Mouse (Mus musculus): Measurements from ENCODE around the gene Amn1.
"Not testable (repeated sequence)": the region's sequence is repeated elsewhere in the genome, so short reads cannot be mapped to it uniquely, and the experiment has no call there.

DNA sequence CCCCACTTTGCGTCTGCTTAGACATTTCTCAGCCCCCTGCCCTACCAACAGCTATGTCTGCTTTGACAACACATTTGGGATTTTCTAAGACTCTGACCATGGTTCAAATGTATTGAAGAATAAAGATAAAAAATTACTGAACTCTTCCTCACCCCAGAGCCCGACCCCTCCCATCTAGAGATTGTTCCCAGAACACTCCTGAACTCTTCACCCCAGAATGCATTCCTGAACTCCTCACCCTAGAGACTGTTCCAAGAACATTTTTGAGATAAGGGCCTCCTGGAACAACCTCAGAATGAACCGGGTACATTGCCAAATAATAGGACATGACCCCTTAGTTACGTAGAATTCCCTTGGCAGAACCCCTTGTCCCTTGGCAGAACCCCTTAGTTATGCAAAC is 21.5 kb downstream of the Amn1 start:
- not testable (repeated sequence) for TF ChIP-seq POLR2A (IDR thresholded peaks at IDR 0.05; ENCODE audit: borderline replicate concordance, control insufficient read depth, low read depth, low read length); CTCF (IDR thresholded peaks at IDR 0.05; ENCODE audit: control insufficient read depth, insufficient read depth, low read length)
